Mouse (Mus musculus): ENCODE data around the gene Desi2.

GRCm38 (mm10) chr1:178287601-178288176 lies 100.5 kb downstream of the Desi2 start:
- no peak for TF ChIP-seq CTCF (IDR thresholded peaks at IDR 0.05; ENCODE audit: low read depth)
- TF ChIP-seq EP300 (IDR thresholded peaks at IDR 0.05; ENCODE audit: low read depth), result no peak
